Mouse (Mus musculus) naive thymus-derived CD4-positive, alpha-beta T cell, adult 5 months (primary cell): ENCODE data around the gene Hcar1. TPM values are rescaled to one million over a fixed set of nuclear protein-coding genes. Genes with fewer than 3 reads are reported as not detected.

Source experiments
- polyA plus RNA-seq: library from polyadenylated mRNA; unstranded; fragments of 100-300 nt; shearing (Covaris generic); gene quantifications from one replicate; pipeline ENCODE4 v1.2.1, GENCODE M21; 2017

Hcar1 gene
- polyA plus RNA-seq = not detected

DNA sequence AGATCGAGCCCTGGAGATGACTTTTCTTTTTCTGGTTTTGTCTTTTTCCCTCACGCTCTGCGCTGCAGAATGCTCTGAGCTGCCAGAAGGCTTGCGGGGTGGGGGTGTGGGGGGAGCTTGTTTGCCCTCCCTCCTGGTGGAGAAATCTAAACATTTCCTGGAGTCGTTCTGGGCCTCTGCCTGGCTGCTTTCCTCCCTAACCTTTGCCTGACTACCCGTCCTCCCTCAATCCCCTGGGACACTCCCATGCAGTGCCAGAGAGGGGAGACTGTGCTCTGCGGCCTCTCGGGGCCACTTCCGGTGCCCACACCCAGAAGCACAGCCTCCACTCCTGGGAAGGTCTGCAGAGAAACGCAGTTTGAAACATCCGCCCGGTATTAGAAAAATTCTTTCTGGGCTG is at the start of gene Hcar1:
Hcar1 (minus strand) TSS at position 93 of the 400 bp plus-strand sequence.

DNA sequence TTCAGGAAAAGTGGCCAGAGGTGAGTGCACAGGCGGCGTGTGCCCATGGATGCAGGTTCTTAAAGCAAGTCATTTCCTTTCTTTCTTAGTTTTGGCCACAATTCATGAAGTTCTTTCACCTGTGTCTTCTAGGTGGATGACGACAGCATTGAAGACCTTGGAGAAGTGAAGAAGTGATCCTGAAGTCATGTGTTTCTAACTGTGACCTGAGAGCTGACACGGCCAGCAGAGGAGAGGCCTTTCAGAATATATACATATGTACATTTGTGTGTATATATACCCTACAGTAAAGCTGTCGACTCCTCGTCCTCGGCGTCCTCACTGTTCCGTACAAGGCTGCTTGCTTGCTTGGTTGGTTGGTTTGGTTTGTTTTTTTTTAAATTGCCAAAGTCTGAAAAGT is 47.3 kb upstream of the Hcar1 start, which contains the start of gene Gm43518:
Gm43518 (plus strand) TSS at position 301 of the 400 bp plus-strand sequence.

DNA sequence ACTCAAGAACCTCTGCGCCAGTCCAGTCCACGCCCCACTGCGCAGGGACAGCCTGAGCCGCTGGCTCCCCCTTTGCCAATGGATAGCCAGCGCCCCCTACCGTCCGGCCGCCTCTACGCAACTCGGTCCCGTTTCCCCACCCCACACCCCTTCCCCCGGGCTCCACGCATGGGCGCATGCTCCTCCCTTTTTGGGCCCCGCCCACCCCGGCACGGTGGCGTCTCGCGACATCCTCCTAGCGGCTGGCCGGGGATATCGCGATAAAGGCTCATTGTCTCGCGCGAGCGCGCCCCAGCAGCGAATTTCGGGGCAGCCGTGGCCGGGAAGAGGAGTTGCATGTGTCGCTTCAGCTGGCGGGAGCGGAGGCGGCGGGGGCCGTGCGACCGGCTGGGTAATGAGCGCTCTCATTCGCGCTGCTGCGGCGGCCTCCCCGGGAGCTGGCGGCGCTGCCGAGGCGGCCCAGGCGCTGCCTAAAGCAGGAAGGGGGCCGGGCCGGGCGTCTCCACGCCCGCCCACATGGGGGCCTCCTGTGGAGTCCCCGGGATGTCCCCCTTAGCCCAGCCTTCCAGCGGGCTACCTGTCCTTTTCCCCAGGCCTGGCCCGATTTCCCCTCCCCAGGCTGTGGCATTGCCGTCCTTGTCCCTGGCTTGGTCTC is 27.3 kb upstream of the Hcar1 start, which contains the start of gene Denr:
Denr (plus strand) TSS at position 200 of the 655 bp plus-strand sequence.

DNA sequence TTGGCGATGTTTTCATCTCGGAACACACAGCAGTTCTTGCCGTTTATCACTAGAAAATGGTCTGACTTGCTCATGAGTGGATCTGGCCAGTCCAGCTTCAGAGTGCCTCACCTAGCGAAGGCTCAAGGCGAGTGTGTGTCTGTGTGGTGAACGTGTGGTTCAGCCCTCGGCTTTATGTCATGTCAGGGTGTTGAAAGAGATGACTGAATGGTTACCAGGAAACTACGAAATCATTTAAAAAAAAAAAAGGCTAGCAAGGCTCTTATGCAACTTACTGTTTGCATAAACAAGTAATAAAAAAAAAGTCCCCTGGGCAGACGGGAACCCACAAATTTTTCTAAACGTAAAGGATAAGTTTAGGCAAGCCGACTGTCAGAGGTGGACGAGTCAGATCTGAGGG is 14.5 kb downstream of the Hcar1 start, which contains the start of gene Hcar2:
Hcar2 (minus strand) TSS at position 135 of the 400 bp plus-strand sequence.

Other genes starting within 250 kb of the Hcar1 start
- gene Clip1, start 195.4 kb downstream of the Hcar1 start, polyA plus RNA-seq = 196 TPM
- 75.6 TPM for gene Zcchc8, start 158.9 kb downstream of the Hcar1 start, polyA plus RNA-seq
- gene Rsrc2, start 130.6 kb downstream of the Hcar1 start, polyA plus RNA-seq = 290 TPM
- gene Kntc1, start 130.3 kb downstream of the Hcar1 start, polyA plus RNA-seq = 1.2 TPM
- gene Hcar2, start 14.5 kb downstream of the Hcar1 start, polyA plus RNA-seq = not detected
- 46.2 TPM for gene Denr, start 27.2 kb upstream of the Hcar1 start, polyA plus RNA-seq
- gene Gm43518, start 47.4 kb upstream of the Hcar1 start, polyA plus RNA-seq = 5.9 TPM
- 2.9 TPM for gene Ccdc62, start 50.7 kb upstream of the Hcar1 start, polyA plus RNA-seq
- 25.9 TPM for gene Hip1r, start 93.6 kb upstream of the Hcar1 start, polyA plus RNA-seq
- 5,913 TPM for gene Vps37b, start 152.2 kb upstream of the Hcar1 start, polyA plus RNA-seq
- 118 TPM for gene Abcb9, start 215.8 kb upstream of the Hcar1 start, polyA plus RNA-seq
- 53.4 TPM for gene Ogfod2, start 232.3 kb upstream of the Hcar1 start, polyA plus RNA-seq
- gene Arl6ip4, start 236.1 kb upstream of the Hcar1 start, polyA plus RNA-seq = 50.7 TPM